Mouse (Mus musculus) liver, embryonic 14.5 days (tissue): ENCODE results near the gene Cdk19.

ENCODE experiments used
- CTCF ChIP-seq: IDR thresholded peaks from 2 replicates; pipeline ENCODE4 v1.5.1; 2016; ENCODE audit warnings: antibody characterized with exemption, low read depth, control low read depth
- EP300 ChIP-seq: IDR thresholded peaks from 2 replicates; pipeline ENCODE4 v1.6.1; 2016; ENCODE audit warnings: antibody characterized with exemption, low read depth

- TF ChIP-seq CTCF (no peak), EP300 (no peak)
Measured at GRCm38 (mm10) chr10:40450171-40450570, 110.8 kb downstream of the Cdk19 start.
